24 mouse cellular contexts compared by ENCODE assay signal in the genomic region with DNA sequence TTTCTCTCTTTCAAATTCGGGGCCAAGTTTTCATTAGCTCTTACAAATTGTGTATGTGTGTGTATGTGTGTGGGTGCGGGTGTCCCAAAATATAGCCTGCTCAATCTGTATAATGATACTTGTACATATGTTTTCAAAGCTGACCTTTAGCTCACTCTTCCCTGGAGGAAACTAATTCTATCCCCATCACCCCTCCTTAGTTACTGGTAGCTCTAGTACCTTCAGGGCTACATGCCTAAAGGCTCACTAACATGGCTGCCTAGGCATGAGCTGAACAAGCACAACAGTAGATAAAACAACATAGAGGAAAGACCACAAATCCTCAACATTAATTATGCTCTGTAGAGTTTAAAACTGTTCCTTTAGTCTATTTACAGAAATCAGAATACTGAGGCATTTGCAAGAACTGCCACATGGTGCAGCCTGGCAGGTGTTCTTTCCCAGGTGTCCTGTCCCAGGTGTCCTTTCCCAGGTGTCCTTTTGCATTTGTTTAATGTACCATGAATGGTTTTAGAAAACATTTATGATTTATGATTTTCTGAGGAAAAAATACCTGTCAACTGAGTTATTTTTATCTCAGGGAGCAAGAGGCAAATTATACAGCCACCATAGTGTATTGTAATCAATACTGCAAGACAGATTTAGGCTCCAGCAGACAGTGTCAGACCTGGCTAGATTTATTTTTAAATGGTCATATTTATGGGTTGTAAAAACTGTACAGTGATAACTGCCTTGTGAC. TPM values are rescaled to one million over a fixed set of nuclear protein-coding genes. Genes with fewer than 3 reads are reported as not detected.
DNase-seq lines count a peak whose midpoint lies in the region; ATAC-seq and TF ChIP-seq lines count a peak whose summit lies in the region.
"Had no signal": no experiment of that assay in that cellular context is flagged by ENCODE, and none has a peak within 500 bp of the region (broad histone marks: within the 10 kb centered on the region; RNA-seq: fewer than 3 reads in every experiment).

No protein-coding gene starts in this region.

- H3K9ac ChIP-seq in intestine, embryonic 16.5 days (ENCODE audit: low read depth, low read length): no peak overlapping the region
- H3K9ac ChIP-seq in forebrain, embryonic 11.5 days (ENCODE audit: low read length): no peak overlapping the region
- H3K9ac ChIP-seq: hindbrain, embryonic 12.5 days; midbrain, embryonic 13.5 days had no signal

- H3K36me3 ChIP-seq in intestine, embryonic 16.5 days (ENCODE audit: control insufficient read depth, insufficient read depth, low read length): no peaks in the 10 kb centered on the region
- no peaks in the 10 kb centered on the region for H3K36me3 ChIP-seq in forebrain, embryonic 11.5 days (ENCODE audit: control insufficient read depth, insufficient read depth, low read length)
- H3K36me3 ChIP-seq in embryonic facial prominence, embryonic 10.5 days (replicated peaks): no peaks in the 10 kb centered on the region
- H3K36me3 ChIP-seq: hindbrain, embryonic 12.5 days; midbrain, embryonic 13.5 days had no signal

- TF ChIP-seq POLR2A in lung, adult 2 months (IDR thresholded peaks at IDR 0.05; ENCODE audit: borderline replicate concordance, extremely low read depth, low read depth, low read length): no peak

- WGBS in intestine, embryonic 16.5 days: 72% methylated on average over 2 of the region's 2 CpGs
- 74% methylated on average over 2 of the region's 2 CpGs for WGBS in lung, adult 2 months
- WGBS in forebrain, embryonic 11.5 days: 82% methylated on average over 2 of the region's 2 CpGs
- WGBS in embryonic facial prominence, embryonic 10.5 days: 87% methylated on average over 2 of the region's 2 CpGs

- H3K4me3 ChIP-seq in intestine, embryonic 16.5 days (ENCODE audit: low read length): no peak overlapping the region
- no peak overlapping the region for H3K4me3 ChIP-seq in lung, adult 2 months (replicated peaks; ENCODE audit: extremely low read depth, low read depth, low read length)
- no peak overlapping the region for H3K4me3 ChIP-seq in forebrain, embryonic 11.5 days (ENCODE audit: low read depth, low read length)
- H3K4me3 ChIP-seq in embryonic facial prominence, embryonic 10.5 days: no peak overlapping the region
- H3K4me3 ChIP-seq: heart, adult 2 months; hindbrain, embryonic 12.5 days; layer of hippocampus, adult 2 months; megakaryocyte, embryonic 14.5 days; midbrain, embryonic 13.5 days had no signal

- H3K27ac ChIP-seq in intestine, embryonic 16.5 days (ENCODE audit: low read length): peak overlapping the region; percentile 86
- no peak overlapping the region for H3K27ac ChIP-seq in forebrain, embryonic 11.5 days (ENCODE audit: low read depth, low read length)
- no peak overlapping the region for H3K27ac ChIP-seq in embryonic facial prominence, embryonic 10.5 days (replicated peaks)
- H3K27ac ChIP-seq: heart, adult 2 months; hindbrain, embryonic 12.5 days; layer of hippocampus, adult 2 months; midbrain, embryonic 13.5 days had no signal

- ATAC-seq in intestine, embryonic 16.5 days: peak; percentile 97
- no peak for ATAC-seq in forebrain, embryonic 11.5 days (replicated peaks; ENCODE audit: low FRiP score)
- ATAC-seq in monocyte, adult 5-6 weeks (replicated peaks; ENCODE audit: insufficient number of reproducible peaks, low FRiP score, low TSS enrichment, poor library complexity, severe bottlenecking): no peak
- ATAC-seq: midbrain, embryonic 13.5 days had no signal

- DNase-seq in cerebellum, adult 11-12 months: peak; percentile 55
- peak; percentile 72 for DNase-seq in cerebellum, adult 9-10 months
- DNase-seq in lung, adult 2 months: no peak
- no peak for DNase-seq in forebrain, embryonic 11.5 days (ENCODE audit: low spot score)
- DNase-seq in embryonic facial prominence, embryonic 10.5 days (ENCODE audit: low spot score): no peak
- DNase-seq: adrenal gland, postnatal 25 days; gastrocnemius, postnatal 36 days; heart, adult 2 months; kidney, adult 8-10 months; lung, adult 18-20 months; thymus, postnatal 25 days had no signal

- no peaks in the 10 kb centered on the region for H3K27me3 ChIP-seq in intestine, embryonic 16.5 days (replicated peaks; ENCODE audit: control insufficient read depth, insufficient read depth, low read length)
- H3K27me3 ChIP-seq in forebrain, embryonic 11.5 days (ENCODE audit: control insufficient read depth, insufficient read depth, low read length): no peaks in the 10 kb centered on the region
- H3K27me3 ChIP-seq in embryonic facial prominence, embryonic 10.5 days (replicated peaks; ENCODE audit: low read depth, poor library complexity, severe bottlenecking): no peaks in the 10 kb centered on the region
- H3K27me3 ChIP-seq: hindbrain, embryonic 12.5 days; megakaryocyte, embryonic 14.5 days; midbrain, embryonic 13.5 days had no signal

- no peaks in the 10 kb centered on the region for H3K9me3 ChIP-seq in intestine, embryonic 16.5 days (ENCODE audit: control insufficient read depth, low read length)
- no peaks in the 10 kb centered on the region for H3K9me3 ChIP-seq in forebrain, embryonic 11.5 days (ENCODE audit: control insufficient read depth, low read length)
- no peaks in the 10 kb centered on the region for H3K9me3 ChIP-seq in embryonic facial prominence, embryonic 10.5 days
- H3K9me3 ChIP-seq: hindbrain, embryonic 12.5 days; megakaryocyte, embryonic 14.5 days; midbrain, embryonic 13.5 days had no signal

- 0 out of 2 replicates have a peak, but pooled peaks cover 3% of the 10 kb centered on the region for H3K4me1 ChIP-seq in intestine, embryonic 16.5 days (ENCODE audit: control insufficient read depth, insufficient read depth, low read length)
- H3K4me1 ChIP-seq in lung, adult 2 months (ENCODE audit: control insufficient read depth, insufficient read depth, low read length): no peaks in the 10 kb centered on the region
- H3K4me1 ChIP-seq in forebrain, embryonic 11.5 days (replicated peaks; ENCODE audit: control insufficient read depth, insufficient read depth, low read length): no peaks in the 10 kb centered on the region
- no peaks in the 10 kb centered on the region for H3K4me1 ChIP-seq in embryonic facial prominence, embryonic 10.5 days
- H3K4me1 ChIP-seq: hindbrain, embryonic 12.5 days; megakaryocyte, embryonic 14.5 days; midbrain, embryonic 13.5 days had no signal

- H3K4me2 ChIP-seq in intestine, embryonic 16.5 days (ENCODE audit: low read depth, low read length): no peak overlapping the region
- no peak overlapping the region for H3K4me2 ChIP-seq in forebrain, embryonic 11.5 days (ENCODE audit: low read depth, low read length, severe bottlenecking)
- H3K4me2 ChIP-seq: hindbrain, embryonic 12.5 days; liver, embryonic 11.5 days; midbrain, embryonic 13.5 days had no signal

- TF ChIP-seq CTCF in lung, adult 2 months (IDR thresholded peaks at IDR 0.05; ENCODE audit: insufficient read depth, low read length): no peak

RNA-seq across cellular contexts. Expression of a gene that starts 24.4 kb away (rescaled TPM):
- polyA plus RNA-seq in intestine, embryonic 16.5 days (2015; fragmentation: Nextera tagmentation; extraction: Ambion mirVana): 0.47 and 0.70 TPM in 2 replicates
- 0.14 and 0.32 TPM in 2 replicates for polyA plus RNA-seq in lung, adult 2 months (2012; rRNA removed)
- polyA plus RNA-seq in forebrain, embryonic 11.5 days (2014; fragmentation: Nextera tagmentation; extraction: Ambion mirVana): not detected in 2 replicates
- not detected in 2 replicates for polyA plus RNA-seq in embryonic facial prominence, embryonic 10.5 days (2016; fragmentation: Nextera tagmentation; extraction: Ambion mirVana)
- total RNA-seq in monocyte, adult 5-6 weeks (2017): 0.57 TPM in 1 of 3 replicates, not detected in the others
- total RNA-seq: gastrocnemius, postnatal 36 days; heart, adult 2 months; heart, postnatal 25 days; layer of hippocampus, adult 2 months; layer of hippocampus, postnatal 25 days had no signal
- polyA plus RNA-seq: hindbrain, embryonic 12.5 days; limb, embryonic 11.5 days; liver, embryonic 11.5 days; midbrain, embryonic 13.5 days; neural tube, embryonic 11.5 days had no signal

RNA-seq across cellular contexts. Expression of a gene that starts 31.7 kb away (rescaled TPM):
- polyA plus RNA-seq in intestine, embryonic 16.5 days (2015; fragmentation: Nextera tagmentation; extraction: Ambion mirVana): 290 and 332 TPM in 2 replicates
- 0.11 and 0.50 TPM in 2 replicates for polyA plus RNA-seq in lung, adult 2 months (2012; rRNA removed)
- not detected in 2 replicates for polyA plus RNA-seq in forebrain, embryonic 11.5 days (2014; fragmentation: Nextera tagmentation; extraction: Ambion mirVana)
- polyA plus RNA-seq in embryonic facial prominence, embryonic 10.5 days (2016; fragmentation: Nextera tagmentation; extraction: Ambion mirVana): not detected in 2 replicates
- not detected in 3 replicates for total RNA-seq in monocyte, adult 5-6 weeks (2017)
- total RNA-seq: adrenal gland, postnatal 25 days; gastrocnemius, postnatal 36 days; heart, adult 2 months; heart, postnatal 25 days; layer of hippocampus, adult 2 months; layer of hippocampus, postnatal 25 days had no signal
- polyA plus RNA-seq: heart, adult 2 months; heart, embryonic 14.5 days; hindbrain, embryonic 12.5 days; limb, embryonic 11.5 days; midbrain, embryonic 13.5 days; neural tube, embryonic 11.5 days had no signal

RNA-seq across cellular contexts. Expression of a gene that starts 50.7 kb away (rescaled TPM):
- not detected in 2 replicates for polyA plus RNA-seq in intestine, embryonic 16.5 days (2015; fragmentation: Nextera tagmentation; extraction: Ambion mirVana)
- polyA plus RNA-seq in lung, adult 2 months (2012; rRNA removed): 2.1 TPM in 1 of 2 replicates, not detected in the other
- not detected in 2 replicates for polyA plus RNA-seq in forebrain, embryonic 11.5 days (2014; fragmentation: Nextera tagmentation; extraction: Ambion mirVana)
- not detected in 2 replicates for polyA plus RNA-seq in embryonic facial prominence, embryonic 10.5 days (2016; fragmentation: Nextera tagmentation; extraction: Ambion mirVana)
- not detected in 3 replicates for total RNA-seq in monocyte, adult 5-6 weeks (2017)
- total RNA-seq: adrenal gland, postnatal 25 days; gastrocnemius, postnatal 36 days; heart, adult 2 months; heart, postnatal 25 days; layer of hippocampus, adult 2 months; layer of hippocampus, postnatal 25 days had no signal
- polyA plus RNA-seq: heart, adult 2 months; heart, embryonic 14.5 days; hindbrain, embryonic 12.5 days; limb, embryonic 11.5 days; liver, embryonic 11.5 days; midbrain, embryonic 13.5 days; neural tube, embryonic 11.5 days; small intestine, adult 2 months had no signal

Comparison
In these comparisons a context has a peak if more than half of its experiments do, and no peak if none do; other contexts are left out.
1. DNase-seq: peak in cerebellum, adult 11-12 months (single experiment) and cerebellum, adult 9-10 months (single experiment); none in lung, adult 2 months (single experiment), forebrain, embryonic 11.5 days (single experiment) and embryonic facial prominence, embryonic 10.5 days (single experiment).
2. RNA of a gene that starts 31.7 kb away (polyA plus RNA-seq): 290 to 332 TPM in intestine, embryonic 16.5 days; 0.11 to 0.50 TPM in lung, adult 2 months, not detected in forebrain, embryonic 11.5 days and not detected in embryonic facial prominence, embryonic 10.5 days; every median in the first group is over 100 times any median in the second.